ENCODE assay signal across 8 mouse cellular contexts in genomic region chr5:149006362-149007294, GRCm38 (mm10). TPM values are rescaled to one million over a fixed set of nuclear protein-coding genes. Genes with fewer than 3 reads are reported as not detected.
DNase-seq lines count a peak whose midpoint lies in the region; ATAC-seq and TF ChIP-seq lines count a peak whose summit lies in the region.

No protein-coding gene starts in this region.

- ATAC-seq in forebrain, embryonic 12.5 days (ENCODE audit: low FRiP score) = peak; percentile 89
- peak; percentile 88 for ATAC-seq in heart, postnatal 0 days (ENCODE audit: insufficient read depth, low read depth)
- ATAC-seq in liver, embryonic 14.5 days (ENCODE audit: insufficient read depth) = peak; percentile 65
- ATAC-seq in stomach, embryonic 15.5 days (ENCODE audit: insufficient read depth, low FRiP score, low read depth) = peak; percentile 78

- 7% methylated on average over 26 of the region's 26 CpGs for WGBS in forebrain, embryonic 12.5 days
- 8% methylated on average over 26 of the region's 26 CpGs for WGBS in heart, postnatal 0 days
- WGBS in liver, embryonic 14.5 days (ENCODE audit: insufficient replicate concordance) = 13% methylated on average over 26 of the region's 26 CpGs
- WGBS in stomach, embryonic 15.5 days = 10% methylated on average over 26 of the region's 26 CpGs

- no peak overlapping the region for H3K4me3 ChIP-seq in E14TG2a.4 (replicated peaks; ENCODE audit: low read length)
- peak overlapping the region; percentile 26 for H3K4me3 ChIP-seq in forebrain, embryonic 12.5 days (replicated peaks)
- H3K4me3 ChIP-seq in heart, postnatal 0 days (ENCODE audit: low read depth, low read length) = peak overlapping the region; percentile 29
- peak overlapping the region; percentile 14 to 18; a peak in 1 of 4 replicates for H3K4me3 ChIP-seq in liver, embryonic 14.5 days (ENCODE audit: insufficient read depth in 1 of 2, low read depth in 2 of 2, low read length in 2 of 2)
- H3K4me3 ChIP-seq in stomach, embryonic 15.5 days (replicated peaks) = peak overlapping the region; percentile 23

- H3K36me3 ChIP-seq in E14TG2a.4 (ENCODE audit: insufficient read depth, low read length) = no peaks in the 10 kb centered on the region
- H3K36me3 ChIP-seq in forebrain, embryonic 12.5 days (replicated peaks) = no peaks in the 10 kb centered on the region
- H3K36me3 ChIP-seq in heart, postnatal 0 days (replicated peaks; ENCODE audit: control insufficient read depth, insufficient read depth, low read length) = no peaks in the 10 kb centered on the region
- no peaks in the 10 kb centered on the region for H3K36me3 ChIP-seq in liver, embryonic 14.5 days (replicated peaks; ENCODE audit: control insufficient read depth, insufficient read depth, low read depth)
- no peaks in the 10 kb centered on the region for H3K36me3 ChIP-seq in stomach, embryonic 15.5 days

- peak; percentile 87 for DNase-seq in c-Kit-positive CD71-positive TER-119-negative erythroid progenitor cells, embryonic 14.5 days (ENCODE audit: low read depth)
- DNase-seq in heart, postnatal 0 days (ENCODE audit: low spot score) = peak; percentile 96
- DNase-seq in kidney, postnatal 36 days = peak; percentile 100
- DNase-seq in liver, embryonic 14.5 days (ENCODE audit: low read depth in 3 of 3, low spot score in 3 of 3) = peak; percentile 72 to 79 (median 74)
- peak; percentile 100 for DNase-seq in neural tube, embryonic 10.5 days (ENCODE audit: extremely low spot score, low spot score)

- H3K9me3 ChIP-seq in E14TG2a.4 (ENCODE audit: low read length) = no peaks in the 10 kb centered on the region
- H3K9me3 ChIP-seq in forebrain, embryonic 12.5 days = no peaks in the 10 kb centered on the region
- no peaks in the 10 kb centered on the region for H3K9me3 ChIP-seq in heart, postnatal 0 days (replicated peaks; ENCODE audit: control insufficient read depth, low read length)
- no peaks in the 10 kb centered on the region for H3K9me3 ChIP-seq in liver, embryonic 14.5 days (ENCODE audit: control insufficient read depth, low read length)
- no peaks in the 10 kb centered on the region for H3K9me3 ChIP-seq in stomach, embryonic 15.5 days

- peak overlapping the region; percentile 57 for H3K4me2 ChIP-seq in forebrain, embryonic 12.5 days
- peak overlapping the region; percentile 64 for H3K4me2 ChIP-seq in heart, postnatal 0 days (ENCODE audit: low read depth, low read length)
- H3K4me2 ChIP-seq in liver, embryonic 14.5 days (ENCODE audit: low read depth) = peak overlapping the region; percentile 53
- peak overlapping the region; percentile 68 for H3K4me2 ChIP-seq in stomach, embryonic 15.5 days

- TF ChIP-seq CTCF in E14TG2a.4 (conservative IDR thresholded peaks at IDR 0.05; ENCODE audit: low read length) = peak; percentile 85
- peak; percentile 93 for TF ChIP-seq CTCF in heart, postnatal 0 days (IDR thresholded peaks at IDR 0.05; ENCODE audit: low read depth)
- peak; percentile 97 for TF ChIP-seq CTCF in liver, embryonic 14.5 days (IDR thresholded peaks at IDR 0.05; ENCODE audit: low read depth)

- no peak; the same call in none of the 2 replicates for TF ChIP-seq EP300 in heart, postnatal 0 days (IDR thresholded peaks at IDR 0.05; ENCODE audit: low read depth)
- no peak; the same call in 1 of the 2 replicates for TF ChIP-seq EP300 in liver, embryonic 14.5 days (IDR thresholded peaks at IDR 0.05; ENCODE audit: low read depth)

- peaks cover 24% of the 10 kb centered on the region for H3K4me1 ChIP-seq in E14TG2a.4 (replicated peaks; ENCODE audit: low read depth, low read length)
- peaks cover 22% of the 10 kb centered on the region for H3K4me1 ChIP-seq in forebrain, embryonic 12.5 days
- H3K4me1 ChIP-seq in heart, postnatal 0 days (ENCODE audit: control insufficient read depth, insufficient read depth) = peaks cover 4% of the 10 kb centered on the region; the same call in 1 of the 2 replicates
- H3K4me1 ChIP-seq in liver, embryonic 14.5 days (replicated peaks; ENCODE audit: control insufficient read depth in 2 of 2, insufficient read depth in 2 of 2, low read length in 1 of 2) = peaks cover 0 to 16% of the 10 kb centered on the region in 2 experiments; a peak in 2 of 4 replicates
- H3K4me1 ChIP-seq in stomach, embryonic 15.5 days = peaks cover 12% of the 10 kb centered on the region

- H3K27ac ChIP-seq in forebrain, embryonic 12.5 days = peak overlapping the region; percentile 69
- peak overlapping the region; percentile 70 for H3K27ac ChIP-seq in heart, postnatal 0 days (ENCODE audit: low read depth)
- no peak overlapping the region for H3K27ac ChIP-seq in liver, embryonic 14.5 days
- peak overlapping the region; percentile 80 for H3K27ac ChIP-seq in stomach, embryonic 15.5 days

- H3K27me3 ChIP-seq in E14TG2a.4 (ENCODE audit: insufficient read depth, low read length) = peaks cover 41% of the 10 kb centered on the region
- no peaks in the 10 kb centered on the region for H3K27me3 ChIP-seq in forebrain, embryonic 12.5 days
- H3K27me3 ChIP-seq in heart, postnatal 0 days (ENCODE audit: control insufficient read depth, insufficient read depth, low read length) = no peaks in the 10 kb centered on the region
- H3K27me3 ChIP-seq in liver, embryonic 14.5 days (ENCODE audit: control insufficient read depth, insufficient read depth, low read length) = no peaks in the 10 kb centered on the region
- H3K27me3 ChIP-seq in stomach, embryonic 15.5 days (replicated peaks) = no peaks in the 10 kb centered on the region

- H3K9ac ChIP-seq in forebrain, embryonic 12.5 days = peak overlapping the region; percentile 44
- peak overlapping the region; percentile 50 for H3K9ac ChIP-seq in heart, postnatal 0 days (replicated peaks; ENCODE audit: low read depth, low read length)
- no peak overlapping the region; the same call in 1 of the 2 replicates for H3K9ac ChIP-seq in liver, embryonic 14.5 days (replicated peaks)
- peak overlapping the region; percentile 14; the same call in 1 of the 2 replicates for H3K9ac ChIP-seq in stomach, embryonic 15.5 days

RNA-seq across cellular contexts. Expression of gene Gm42791, which starts 11.7 kb away (rescaled TPM):
- polyA plus RNA-seq in forebrain, embryonic 12.5 days (2016; fragmentation: Nextera tagmentation; extraction: Ambion mirVana) = 4.3 and 4.9 TPM in 2 replicates
- not detected in 2 replicates for total RNA-seq in heart, postnatal 0 days (2014; rRNA removed; ENCODE audit: low replicate concordance)
- 1.00 and 2.7 TPM in 2 replicates for polyA plus RNA-seq in heart, postnatal 0 days (2015; fragmentation: Nextera tagmentation; extraction: Ambion mirVana)
- not detected in 2 replicates for polyA plus RNA-seq in liver, embryonic 14.5 days (2012; rRNA removed)
- 1.0 TPM in 1 of 2 replicates, not detected in the other for polyA plus RNA-seq in liver, embryonic 14.5 days (2014; fragmentation: Nextera tagmentation; extraction: Ambion mirVana)
- polyA plus RNA-seq in stomach, embryonic 15.5 days (2015; fragmentation: Nextera tagmentation; extraction: Ambion mirVana) = 0.67 and 0.80 TPM in 2 replicates
